Mouse (Mus musculus): ENCODE results near the gene Obox7. TPM values are rescaled to one million over a fixed set of nuclear protein-coding genes. Genes with fewer than 3 reads are reported as not detected.

Gene Obox7
- polyA plus RNA-seq (2012; rRNA removed): not detected in 2 replicates

GRCm38 (mm10) chr7:14659196-14659595, at the start of gene Obox7:
Gene Obox7 (plus strand): TSS chr7:14659496.

Other genes starting within 250 kb of the Obox7 start
- not detected in 2 replicates for gene Sult2a8, start 212.7 kb upstream of the Obox7 start, polyA plus RNA-seq (2012; rRNA removed)
- not detected in 2 replicates for gene Sult2a7, start 165.3 kb upstream of the Obox7 start, polyA plus RNA-seq (2012; rRNA removed)
- 0.48 and 0.73 TPM in 2 replicates for gene Vmn1r90, start 96.0 kb upstream of the Obox7 start, polyA plus RNA-seq (2012; rRNA removed)

Measured in central nervous system, embryonic 14 days (tissue).